Mouse (Mus musculus) c-Kit-negative CD71-positive TER-119-positive erythroid progenitor cells, embryonic 14.5 days (primary cell): ENCODE results near the gene Slc7a5.

Experiments used
- DNase-seq: peaks from one replicate; pipeline ENCODE4 v3.0.0-alpha.2; 2013; ENCODE audit warnings: low read depth, low spot score

Gene Slc7a5

DNA sequence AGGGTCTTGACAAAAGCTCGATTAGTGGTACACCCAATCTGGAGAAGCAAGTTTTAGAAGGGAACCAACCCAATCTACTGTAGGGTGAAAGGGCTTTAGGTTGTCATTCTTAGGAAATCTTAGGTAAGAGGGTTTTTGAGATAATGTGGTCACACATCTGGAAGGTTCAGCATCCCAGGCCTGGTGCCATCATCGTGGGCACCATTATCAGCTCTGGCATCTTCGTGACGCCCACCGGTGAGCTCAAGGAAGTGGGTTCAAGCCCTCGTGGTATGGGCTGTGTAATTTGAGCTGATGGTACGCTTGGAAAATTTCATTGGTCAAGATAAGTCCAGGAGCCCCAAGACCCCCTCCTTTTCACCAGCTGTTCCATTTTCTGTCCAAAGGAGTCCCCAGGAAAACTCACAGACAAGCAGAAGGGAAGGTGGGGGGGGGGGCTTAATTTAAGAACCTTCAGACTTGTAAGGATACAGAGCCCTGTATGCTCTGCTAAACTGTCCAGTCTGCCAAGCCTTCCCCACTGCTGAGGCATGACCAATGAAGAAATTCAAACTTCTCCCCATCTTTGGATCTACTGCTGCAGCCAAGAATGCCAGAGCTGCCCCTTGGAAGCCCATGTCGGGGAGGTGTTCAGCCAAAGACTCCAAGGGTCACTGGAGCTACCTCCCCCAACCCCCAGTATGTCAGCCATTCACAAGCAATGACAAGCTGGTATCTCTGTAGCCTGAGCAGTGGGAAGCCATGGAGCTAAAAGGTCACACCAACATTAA, 1.1 kb upstream of the Slc7a5 start:
- no peak for DNase-seq

GRCm38 (mm10) chr8:121906542-121907512, 667 bp downstream of the Slc7a5 start:
- DNase-seq: no peak

- DNase-seq: no peak
These were observed 1.6 kb downstream of the Slc7a5 start for GRCm38 (mm10) chr8:121905864-121906263.

DNA sequence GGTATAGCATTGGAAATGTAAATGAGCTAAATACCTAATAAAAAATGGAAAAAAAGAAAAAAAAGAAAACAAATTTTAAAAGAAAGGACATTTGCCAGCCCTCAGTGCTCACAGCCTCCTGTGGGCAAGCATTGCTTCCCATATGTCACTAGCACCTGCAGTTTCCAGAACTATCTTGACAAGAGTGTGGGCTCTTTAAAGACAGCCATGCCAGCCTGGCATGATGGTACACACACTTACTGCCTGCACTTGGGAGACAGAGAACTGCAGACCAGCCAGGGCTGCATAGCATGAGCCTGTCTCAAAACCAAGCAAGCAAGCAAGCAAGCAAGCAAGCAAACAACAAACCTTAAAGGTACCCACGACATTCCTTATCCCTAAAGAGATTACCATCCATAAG, 2.1 kb downstream of the Slc7a5 start:
- no peak for DNase-seq

- no peak for DNase-seq
These were observed 2.5 kb downstream of the Slc7a5 start for GRCm38 (mm10) chr8:121904999-121905398.

DNA sequence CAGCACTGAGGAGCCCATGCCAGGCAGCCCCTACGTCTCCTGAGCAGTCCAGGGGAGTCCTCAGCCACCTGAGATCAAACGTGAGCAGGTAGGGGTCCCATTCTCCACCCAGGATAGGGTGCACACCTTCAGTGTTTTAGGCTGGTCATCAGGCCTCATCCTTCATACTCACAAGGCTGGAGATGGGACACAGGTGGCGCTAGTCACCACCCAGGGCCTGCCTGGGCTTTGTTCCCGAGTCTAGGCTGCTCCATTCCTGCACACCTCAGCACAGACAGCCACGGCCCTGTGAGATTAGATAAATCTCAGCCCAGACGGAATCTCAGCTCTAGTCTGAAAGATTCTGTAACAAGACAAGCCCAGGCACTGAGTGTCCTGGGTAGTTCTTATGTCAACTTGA, 3.5 kb downstream of the Slc7a5 start:
- DNase-seq: no peak

GRCm38 (mm10) chr8:121901498-121902236, 5.8 kb downstream of the Slc7a5 start:
- DNase-seq: no peak

DNA sequence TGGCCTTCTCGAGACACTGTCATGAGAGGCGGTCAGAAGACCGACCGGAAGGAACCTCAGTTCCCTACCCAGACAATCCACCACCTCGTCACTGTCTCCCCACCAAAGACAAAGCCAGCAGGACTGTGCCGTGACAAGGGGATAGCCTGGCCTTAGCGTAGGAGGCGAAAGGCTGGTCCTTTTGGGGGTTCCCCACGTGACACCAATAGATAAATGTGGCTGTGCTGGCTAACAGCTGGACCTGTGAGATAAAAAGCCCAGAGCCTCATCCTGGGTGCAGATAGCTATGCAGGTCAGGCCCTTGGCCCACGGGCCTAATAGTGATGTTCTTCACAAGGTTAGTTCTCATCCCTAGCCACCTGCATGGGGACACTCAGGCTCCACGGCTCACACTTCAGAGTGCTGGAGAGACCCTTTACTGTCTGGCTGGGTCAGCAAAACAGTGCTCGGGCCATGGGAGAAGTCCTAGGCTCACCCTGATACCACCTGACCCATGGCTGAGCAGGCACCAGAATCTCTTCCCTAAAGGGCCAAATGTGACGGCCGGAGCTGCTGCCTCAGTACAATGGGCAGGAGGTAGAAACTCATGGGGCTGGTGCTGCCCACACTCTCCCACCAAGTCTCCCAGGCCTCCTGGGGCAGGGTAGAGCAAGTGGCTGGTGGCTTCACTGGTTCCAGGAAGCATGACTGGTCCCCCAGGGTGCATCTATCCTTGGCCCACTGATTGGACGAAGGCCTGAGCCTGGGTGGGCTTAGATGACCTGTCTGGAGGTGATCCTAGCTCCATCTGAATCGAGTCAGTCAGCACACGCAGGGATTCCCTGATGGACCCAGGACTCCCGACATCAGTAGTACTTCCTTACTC, 8.1 kb downstream of the Slc7a5 start:
- peak; percentile 93 for DNase-seq

- peak; percentile 91 for DNase-seq
These were observed 9.0 kb downstream of the Slc7a5 start for GRCm38 (mm10) chr8:121898401-121898931.

- DNase-seq: no peak
These were observed 9.6 kb downstream of the Slc7a5 start for GRCm38 (mm10) chr8:121897871-121898381.

- no peak for DNase-seq
These were observed 10.3 kb downstream of the Slc7a5 start for GRCm38 (mm10) chr8:121897205-121897604.

DNA sequence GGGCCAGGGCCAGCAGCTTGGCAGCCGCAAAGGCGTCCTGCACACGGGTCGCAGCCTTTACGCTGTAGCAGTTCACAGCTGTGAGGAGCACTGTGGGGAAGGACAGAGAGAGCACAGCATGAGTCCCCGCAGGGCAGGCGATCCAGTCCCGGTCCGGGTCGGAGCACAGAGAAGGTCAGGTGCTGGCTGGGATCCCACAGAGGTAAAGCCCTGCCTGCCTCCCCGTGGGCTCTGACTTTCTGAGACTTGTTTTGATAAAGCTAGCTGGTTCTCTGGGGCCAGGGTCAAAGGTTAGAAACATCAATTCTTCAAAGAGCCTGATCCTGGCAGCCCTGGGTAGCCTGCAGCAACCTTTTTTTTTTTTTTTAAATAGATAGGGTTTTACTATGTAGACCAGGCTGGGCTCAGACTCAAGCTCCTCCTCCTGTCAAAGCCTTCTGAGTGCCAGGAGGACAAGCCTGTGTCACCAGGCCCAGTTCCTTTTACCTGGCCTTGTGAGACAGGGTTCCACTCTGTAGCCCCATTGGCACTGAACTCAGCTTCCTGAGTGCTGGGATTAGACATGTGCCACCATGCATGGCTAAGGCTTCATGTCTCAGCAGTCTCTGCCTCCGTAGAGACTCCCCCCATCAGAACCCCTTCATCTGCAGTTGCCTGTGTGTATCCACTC, 10.9 kb downstream of the Slc7a5 start:
- no peak for DNase-seq

DNA sequence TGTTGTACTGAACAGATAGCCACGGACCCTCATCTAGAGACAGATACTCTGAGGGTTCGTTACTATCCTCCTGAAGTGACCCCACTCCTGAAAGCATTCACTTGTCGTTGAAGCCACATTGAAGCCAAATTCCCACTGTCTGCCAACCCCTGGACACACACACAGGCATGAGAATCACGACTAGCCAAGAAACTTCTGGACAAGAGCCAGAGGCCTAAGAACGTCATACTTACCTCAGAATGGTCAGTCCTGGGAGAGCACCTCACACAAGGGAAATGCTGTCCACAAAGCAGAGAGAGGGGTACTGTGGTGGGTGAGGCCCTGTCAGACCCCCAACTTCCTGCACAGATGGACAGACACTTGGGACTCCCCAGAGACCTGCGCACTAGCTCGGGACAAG, 11.6 kb downstream of the Slc7a5 start:
- no peak for DNase-seq

DNA sequence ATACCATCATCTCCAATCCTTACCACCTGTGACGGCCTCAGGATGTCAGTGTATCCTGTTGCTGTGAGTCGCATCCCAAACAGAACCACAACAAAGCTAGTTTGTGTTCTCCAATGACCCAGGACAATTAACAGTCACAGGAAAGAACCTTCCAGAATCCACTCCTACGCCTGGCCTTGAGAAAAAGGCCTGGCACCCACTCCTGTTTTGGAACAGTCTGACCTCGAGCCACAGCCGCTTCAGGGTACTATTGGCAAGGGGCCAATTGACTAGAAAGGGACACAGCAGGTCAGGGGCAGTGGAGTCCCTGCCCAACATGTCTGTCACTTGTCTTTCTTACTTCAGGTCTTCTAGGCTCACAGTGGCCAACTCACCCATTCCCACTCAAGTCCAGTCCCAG, 14.6 kb downstream of the Slc7a5 start:
- no peak for DNase-seq

DNA sequence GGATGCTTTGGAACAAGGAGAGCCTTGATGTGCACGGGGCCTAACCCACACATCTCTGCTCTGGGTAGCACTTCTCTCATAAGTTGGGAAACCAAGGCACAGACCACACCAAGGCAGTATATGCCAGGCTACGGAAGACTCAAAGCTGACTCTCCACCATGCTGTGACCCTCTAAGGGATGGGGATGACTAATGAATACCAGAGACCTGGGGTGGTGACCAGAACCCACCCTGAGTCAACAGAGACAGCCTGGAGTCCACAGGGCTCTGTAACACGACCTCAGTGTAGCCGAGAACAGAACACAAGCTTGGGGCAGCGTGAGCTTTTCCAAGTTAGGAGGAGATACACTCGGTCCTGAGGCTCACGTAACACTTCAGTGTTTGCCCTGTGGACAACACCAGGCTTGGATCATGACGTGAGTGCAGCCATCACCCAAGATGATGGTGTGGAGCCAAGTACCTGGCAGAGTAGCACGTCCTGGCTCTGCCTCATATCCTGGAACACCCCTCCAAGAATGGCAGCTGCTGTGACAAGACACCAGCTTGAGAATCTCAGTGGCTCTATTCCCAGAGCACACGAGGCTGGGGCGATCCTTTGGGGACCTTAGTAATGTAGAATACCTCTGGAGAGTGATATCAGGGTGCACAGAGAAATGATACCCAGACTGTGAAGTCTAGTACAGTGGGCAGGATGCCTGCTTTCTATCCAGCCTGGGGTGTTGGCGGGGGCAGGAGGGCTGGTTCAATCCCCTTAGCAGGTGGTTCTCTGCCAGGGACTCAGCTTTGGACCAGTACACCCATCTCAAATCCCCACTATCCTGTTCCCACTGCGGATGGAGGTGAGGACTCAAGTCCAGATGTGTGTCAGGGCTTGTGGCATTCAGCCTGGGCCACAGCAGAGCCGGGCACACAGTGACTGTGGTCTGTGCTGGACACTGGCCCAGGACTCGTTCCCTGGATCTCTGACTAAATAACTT, 17.4 kb downstream of the Slc7a5 start:
- no peak for DNase-seq

- no peak for DNase-seq
These were observed 18.2 kb downstream of the Slc7a5 start for GRCm38 (mm10) chr8:121889317-121889716.

- no peak for DNase-seq
These were observed 19.9 kb downstream of the Slc7a5 start for GRCm38 (mm10) chr8:121887547-121887946.

DNA sequence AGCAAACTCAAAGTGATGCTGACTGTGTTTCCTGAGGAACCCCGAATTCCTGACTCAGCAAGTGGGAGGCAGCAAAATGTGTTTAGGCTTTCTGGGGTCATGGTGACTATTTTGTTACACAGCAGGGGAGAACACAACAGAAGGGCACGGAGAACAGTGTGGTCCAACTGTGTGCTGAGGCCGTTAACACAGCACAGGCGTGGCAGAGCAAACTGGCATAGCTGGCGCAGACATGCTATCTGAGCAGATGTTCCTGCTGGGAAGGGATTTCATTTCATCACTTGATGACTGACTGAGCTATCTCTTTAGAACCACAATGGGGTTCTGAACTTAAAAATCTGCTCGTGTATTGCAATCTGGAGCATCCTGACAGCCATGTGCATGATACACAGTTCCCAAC, 22.1 kb downstream of the Slc7a5 start:
- DNase-seq: no peak

DNA sequence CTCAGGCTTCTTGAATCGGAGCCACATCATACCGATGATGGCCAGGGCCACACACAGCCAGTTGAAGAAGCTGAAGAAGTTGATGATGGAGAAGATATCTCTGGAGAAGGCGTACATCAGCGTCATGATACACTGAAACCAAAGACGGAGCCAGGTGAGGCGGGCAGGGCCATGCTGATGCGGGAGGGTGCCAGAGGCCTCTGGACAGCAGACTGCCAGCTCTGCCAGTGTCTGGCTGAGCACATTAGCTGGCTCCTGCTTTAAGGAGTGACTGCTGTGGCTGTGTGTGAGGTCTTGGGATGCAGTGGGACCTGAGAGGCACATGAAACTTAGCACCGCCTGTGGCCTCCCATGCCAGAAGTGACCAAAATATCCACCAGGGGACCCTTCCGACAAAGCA, 22.5 kb downstream of the Slc7a5 start:
- DNase-seq: no peak
